Mouse (Mus musculus) induced T-regulatory cell, adult 2 months (primary cell): Measurements from ENCODE around the gene Cacnb1.

Experiments used
- DNase-seq: peaks from one replicate; pipeline ENCODE4 v3.0.0-alpha.2; 2012; ENCODE audit warnings: low read depth

Cacnb1 gene

DNA sequence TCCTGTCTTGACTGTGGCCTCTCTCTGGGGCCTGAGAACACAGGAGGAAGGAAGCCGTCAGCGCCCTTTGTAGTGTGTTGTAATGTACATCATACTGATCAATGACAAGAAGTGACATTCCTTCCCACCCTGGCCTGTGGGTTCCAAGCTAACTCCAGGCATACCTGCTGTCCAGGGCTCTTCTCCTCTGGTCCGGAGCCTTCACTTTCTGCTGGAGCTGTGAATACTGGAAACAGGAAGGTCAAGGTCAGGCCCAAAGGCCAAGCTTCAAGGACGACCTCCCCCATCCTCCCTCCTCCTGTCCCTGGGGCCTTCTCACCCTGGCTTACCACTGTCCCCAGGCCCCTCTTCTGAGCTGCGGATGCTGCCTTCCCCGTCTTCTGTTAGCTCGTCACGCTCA is 18.1 kb upstream of the Cacnb1 start:
- no peak for DNase-seq

DNA sequence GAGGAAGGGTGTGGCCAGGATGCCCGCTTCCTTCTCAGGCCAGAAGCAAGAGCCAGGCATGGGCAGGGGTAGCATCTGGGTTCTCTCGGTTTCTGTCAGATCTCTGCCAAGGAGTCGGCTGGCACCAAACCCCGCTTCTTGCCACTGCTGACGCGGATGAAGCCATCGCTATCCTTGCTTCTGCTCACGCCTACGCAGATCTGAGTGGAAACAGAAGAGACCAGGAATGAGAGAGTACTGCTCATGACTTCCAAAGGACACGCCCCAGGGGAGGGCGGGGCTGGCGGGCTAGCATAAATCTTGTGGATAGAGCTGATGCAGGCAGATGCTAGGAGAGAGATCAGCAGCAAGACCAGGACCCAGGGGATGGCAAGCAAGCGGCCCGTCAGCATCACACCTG is 15.0 kb upstream of the Cacnb1 start:
- no peak for DNase-seq

DNA sequence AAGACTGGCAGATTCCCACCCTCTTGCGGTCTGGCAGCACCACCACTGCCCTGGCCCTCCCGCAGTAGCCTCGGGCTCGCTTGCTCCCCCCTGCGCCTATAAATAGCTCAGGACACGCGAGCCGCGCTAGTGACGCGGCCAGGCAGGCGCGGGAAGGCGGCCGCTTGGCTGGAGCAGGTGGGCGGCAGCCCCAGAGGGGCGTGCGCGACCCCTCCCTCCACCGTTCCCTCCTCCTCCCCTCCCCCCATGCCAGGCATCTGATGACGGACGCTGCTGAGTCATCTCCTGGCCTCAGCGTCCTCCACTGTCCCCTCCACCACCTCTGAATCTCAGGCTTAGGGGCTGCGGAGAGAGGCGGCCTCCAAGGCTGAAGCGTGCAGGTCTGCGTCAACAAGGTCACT is 13.1 kb upstream of the Cacnb1 start:
- peak; percentile 39 for DNase-seq

DNA sequence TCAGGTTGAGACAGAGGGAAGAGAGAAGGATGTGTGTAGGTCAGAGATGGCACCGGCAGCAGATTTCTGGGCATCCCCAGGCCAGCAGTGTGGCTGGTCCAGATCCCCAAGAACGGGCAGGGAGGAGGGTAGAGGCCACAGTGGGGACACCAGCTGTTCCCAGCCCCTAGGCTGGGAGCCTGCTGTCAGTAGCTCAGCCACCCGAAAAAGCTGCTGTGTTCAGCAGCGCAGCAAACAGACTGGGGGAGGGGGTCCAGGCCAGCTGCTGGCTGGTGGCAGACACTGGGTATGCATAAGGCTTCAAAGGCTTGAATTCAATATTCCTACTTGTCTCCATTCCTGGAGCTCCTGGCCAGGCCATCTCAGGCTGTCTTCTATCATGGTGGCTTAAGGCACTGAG is 12.0 kb upstream of the Cacnb1 start:
- DNase-seq = no peak

DNA sequence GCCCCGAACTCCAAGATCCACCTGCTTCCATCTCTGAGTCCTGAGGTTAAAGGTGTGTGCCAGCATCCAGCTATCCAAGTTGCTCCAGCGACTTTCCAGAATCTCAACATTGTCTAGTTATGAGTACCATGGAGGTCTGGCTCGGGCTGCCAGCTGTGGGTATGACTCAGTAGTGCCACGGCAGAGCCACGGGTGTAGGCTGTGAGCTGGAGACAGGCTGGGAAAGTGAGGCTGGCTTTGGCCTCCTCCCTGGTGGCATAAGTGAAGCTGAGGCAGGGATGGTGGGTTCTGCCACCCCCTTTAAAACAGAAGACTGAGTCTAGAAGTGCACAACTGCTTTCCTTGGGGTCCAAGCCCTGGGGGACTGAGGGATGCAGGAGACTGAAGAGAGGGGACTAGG is 11.2 kb upstream of the Cacnb1 start:
- DNase-seq = no peak

DNA sequence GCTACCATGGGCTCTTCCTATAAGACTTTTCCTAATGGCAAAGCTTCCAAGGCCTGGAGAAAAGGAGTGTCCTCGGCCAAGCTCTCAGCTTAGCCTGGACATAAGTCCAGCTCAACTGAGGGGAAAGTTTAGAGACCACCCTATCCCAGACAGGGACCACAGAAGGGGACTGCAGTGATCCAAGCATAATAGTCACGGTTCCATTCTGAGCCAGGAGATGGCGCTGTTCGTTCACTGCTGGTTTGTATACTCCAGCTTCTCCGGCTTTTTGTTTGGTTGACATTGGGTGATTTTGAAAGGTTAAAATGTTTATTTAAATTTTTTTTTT is 8.6 kb upstream of the Cacnb1 start:
- DNase-seq = peak; percentile 91

DNA sequence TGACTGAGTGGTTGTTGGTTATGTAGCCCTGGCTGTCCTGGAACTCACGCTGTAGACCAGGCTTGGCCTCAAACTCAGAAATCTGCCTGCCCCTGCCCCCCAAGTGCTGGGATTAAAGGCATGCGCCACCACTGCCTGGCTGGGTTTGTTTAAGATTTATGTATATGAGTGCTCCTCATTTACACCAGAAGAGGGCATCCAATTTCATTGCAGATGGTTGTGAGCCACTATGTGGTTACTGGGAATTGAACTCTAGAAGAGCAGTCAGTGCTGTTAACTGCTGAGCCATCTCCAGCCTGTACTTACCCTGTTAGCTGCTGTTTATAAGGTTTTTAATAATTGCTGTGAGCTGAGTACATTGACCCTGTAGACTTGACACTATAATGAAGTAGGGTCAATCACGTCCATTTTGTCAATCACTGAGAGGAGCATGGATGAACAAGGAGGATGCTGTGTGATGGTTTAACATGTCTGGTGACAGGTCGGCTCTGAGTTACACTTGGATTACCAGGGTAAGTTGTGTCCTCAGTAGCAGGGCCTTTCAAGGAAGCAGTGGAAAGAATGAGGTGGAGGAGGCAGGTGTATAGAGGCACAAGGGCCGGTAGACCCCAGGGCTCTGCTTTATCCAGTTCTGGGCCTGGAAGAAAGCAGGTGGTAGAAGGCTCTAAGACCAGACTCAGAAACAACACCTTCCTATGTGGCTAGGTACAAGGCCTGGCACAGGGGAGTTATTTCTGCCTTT is 8.0 kb upstream of the Cacnb1 start:
- peak; percentile 46 for DNase-seq

DNA sequence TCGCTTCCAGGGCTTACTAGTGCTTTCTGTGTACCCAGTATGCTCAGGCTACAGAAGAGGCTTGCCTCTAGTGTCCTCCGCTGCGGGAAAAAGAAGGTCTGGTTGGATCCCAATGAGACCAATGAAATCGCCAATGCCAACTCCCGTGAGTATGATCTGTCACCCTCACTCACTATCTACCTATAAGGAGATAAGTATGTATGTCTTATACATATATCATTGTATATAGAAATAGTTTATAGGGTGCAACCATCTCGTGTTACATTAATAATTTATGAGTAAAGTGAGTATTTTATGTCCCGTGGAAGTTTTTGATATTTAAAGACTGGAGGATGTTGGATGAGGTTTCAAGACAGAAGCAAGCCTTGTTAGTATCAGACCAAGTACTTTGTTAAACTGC is 5.0 kb upstream of the Cacnb1 start:
- no peak for DNase-seq

DNA sequence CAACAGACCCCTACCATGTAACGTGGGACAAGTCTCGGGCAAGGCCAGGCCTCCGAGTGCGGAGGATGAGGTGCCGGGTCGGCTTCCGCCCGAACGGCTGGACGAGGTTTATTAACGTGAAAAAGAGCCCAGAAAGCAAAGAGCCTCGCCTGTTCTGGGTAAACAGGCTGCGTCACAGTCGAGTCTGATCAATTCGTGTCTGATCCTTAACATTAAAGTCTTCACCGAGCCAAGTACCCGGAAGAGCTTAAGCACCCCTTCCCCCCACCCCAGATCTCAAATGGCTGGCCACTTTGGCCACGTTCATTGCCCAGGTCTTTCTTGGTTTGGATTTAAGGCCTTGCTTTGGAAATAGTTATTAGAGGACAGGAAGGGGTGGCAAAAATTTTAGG is 4.5 kb upstream of the Cacnb1 start:
- no peak for DNase-seq

DNA sequence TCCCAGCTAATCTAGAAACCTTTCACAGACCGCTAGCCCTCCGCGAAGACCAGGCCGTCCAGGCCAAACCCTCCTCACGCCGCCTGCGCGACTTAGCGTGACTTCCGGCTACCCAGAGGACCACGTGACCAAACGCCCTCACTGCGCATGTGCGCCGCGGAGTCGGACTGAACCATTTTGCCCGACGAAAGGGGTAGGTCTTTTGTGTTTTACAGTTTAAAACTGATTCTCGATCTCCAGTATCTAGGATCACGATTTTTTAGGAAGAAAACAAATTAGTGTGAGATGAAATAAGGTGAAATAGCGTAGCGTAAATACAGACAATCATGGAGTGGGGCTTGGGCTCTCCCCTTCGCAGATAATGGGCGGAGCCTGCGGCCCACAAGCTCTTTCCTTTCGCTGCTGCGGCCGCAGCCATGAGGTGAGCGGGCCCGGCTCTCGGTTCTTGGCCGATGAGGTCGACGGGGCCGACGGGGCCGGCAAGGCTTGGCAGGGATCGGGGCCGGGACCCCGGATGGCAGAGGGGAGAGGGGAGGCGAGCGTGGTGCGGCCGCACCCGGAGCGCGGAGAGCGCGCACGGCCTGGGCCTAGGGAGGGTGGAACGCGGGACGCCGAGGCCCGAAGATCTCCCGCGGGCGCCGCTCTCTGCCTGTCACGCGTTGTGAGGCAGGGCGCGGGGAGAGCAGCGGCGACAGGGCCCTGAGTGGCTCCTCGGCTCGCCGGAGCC is 3.9 kb upstream of the Cacnb1 start, which contains the start of gene Rpl19:
Gene Rpl19, plus strand, starts transcription at position 141 of the 727 bp plus-strand sequence.
- peak; percentile 95 for DNase-seq

DNA sequence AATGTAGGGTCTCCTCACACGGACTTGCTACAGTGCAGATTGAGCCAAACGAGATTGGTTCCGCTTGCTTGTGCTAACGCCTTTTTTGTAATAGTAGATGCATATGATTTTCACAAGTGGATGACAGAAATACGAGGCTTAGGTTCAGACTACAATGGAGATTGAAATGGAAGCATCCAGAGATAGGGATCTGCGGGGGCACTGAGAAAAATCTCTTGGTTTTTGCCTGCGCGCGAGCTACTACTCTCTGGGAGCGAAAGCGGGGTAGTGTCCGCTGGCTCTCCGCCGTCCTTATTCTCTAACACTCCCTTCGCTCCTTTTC is 3.4 kb upstream of the Cacnb1 start:
- DNase-seq = no peak

DNA sequence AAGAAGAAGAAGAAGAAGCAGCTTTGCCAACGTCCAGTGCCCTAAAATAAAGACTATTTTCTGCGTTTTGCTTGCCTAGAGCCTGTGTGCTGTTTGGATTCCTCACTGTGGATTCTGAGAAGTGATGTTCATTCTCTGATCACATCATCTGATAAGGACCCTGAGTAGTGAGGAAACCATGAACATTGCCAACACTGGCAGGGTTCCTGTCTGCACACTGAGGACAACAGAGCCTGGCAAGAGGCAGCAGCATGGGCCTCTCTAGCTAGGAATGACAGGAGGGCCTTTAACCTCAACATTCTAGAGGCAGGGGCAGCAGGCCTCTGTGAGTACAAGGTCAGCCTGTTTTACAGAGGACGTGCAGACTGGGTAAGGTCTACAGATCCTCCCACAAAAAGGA is 1.7 kb upstream of the Cacnb1 start:
- DNase-seq = no peak

DNA sequence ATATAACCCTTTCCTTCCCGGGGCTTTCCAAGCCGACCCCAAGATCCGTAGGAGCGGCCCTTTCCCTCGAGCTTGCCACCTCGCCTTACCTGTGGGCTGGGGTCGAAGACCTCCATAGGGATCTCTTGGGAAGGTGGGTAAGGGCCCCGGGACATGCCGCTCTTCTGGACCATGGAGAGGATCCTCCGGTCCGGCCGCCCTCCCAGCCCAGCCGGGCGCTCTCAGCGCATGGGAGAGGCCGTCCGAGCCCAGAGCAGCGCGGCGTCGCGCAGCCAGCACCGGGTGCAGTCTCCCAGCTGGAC is 630 bp downstream of the Cacnb1 start:
- DNase-seq = no peak

DNA sequence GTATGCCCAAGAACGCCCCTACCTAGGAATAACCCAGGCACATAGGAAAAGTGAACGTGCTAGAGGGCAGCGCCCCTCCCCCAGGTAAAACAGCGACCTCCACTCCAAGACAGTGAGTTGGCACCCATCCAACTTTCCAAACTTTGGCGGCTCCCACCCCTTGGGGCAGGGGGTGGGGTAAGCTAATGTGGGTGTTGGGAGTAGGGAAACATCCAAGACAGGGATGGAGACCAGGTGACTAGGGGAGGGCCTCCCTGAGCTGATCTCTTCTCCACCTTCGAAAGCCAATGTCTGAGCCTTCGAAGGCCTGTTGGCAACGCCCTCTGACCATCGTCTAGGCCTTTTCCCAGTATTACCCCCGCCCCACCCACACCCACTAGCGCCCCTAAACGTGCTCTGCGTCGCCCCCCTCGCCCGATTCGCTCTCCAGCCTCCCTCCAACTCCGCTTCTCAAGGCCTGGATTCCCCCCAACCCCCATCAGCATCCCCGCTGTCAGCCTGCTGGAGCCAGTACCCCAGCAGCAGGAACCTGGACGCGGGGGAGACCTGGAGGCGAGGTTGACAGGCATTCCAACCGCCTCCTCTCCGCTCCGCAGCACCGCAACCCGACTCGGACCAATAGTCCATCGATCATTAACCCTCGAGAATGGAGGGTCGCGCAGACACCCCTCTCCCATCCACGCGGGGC is 1.1 kb downstream of the Cacnb1 start:
- DNase-seq = peak; percentile 48

DNA sequence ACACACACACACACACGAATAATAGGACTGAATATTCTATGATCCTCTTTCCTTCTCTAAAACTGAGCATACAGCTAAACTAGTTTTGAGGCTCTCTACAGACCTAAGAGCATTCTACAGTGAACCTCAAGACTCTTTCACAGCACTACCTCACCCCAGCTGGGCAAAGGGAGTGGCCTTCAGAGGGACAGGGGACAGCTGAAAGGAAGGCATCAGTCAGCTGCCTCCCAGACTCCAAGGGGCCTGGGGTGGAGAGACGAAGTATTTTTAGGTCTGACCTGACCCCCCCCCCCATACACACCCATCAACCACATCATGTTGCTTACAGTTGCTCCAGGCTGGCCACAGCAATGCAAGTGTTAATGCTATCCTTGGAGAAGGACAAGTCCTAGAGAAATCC is 1.7 kb downstream of the Cacnb1 start:
- DNase-seq = no peak

DNA sequence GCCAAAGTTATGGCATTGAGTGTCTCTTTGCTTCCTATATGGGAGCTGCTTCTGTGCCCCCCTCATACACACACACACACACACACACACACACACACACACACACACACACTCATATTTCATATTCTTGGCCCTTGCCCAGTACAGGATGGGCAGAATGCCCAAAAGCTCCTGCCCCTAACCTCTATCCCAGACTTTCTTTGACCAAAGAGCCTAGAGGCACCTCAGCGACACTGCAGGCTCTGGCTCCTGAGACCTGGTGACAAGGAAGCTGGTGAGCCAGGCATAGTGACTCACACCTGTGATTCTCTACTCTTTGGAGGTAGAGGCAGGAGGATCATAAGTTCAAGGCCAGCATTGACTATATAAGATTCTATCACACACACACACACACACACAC is 2.1 kb downstream of the Cacnb1 start:
- DNase-seq = peak; percentile 50

DNA sequence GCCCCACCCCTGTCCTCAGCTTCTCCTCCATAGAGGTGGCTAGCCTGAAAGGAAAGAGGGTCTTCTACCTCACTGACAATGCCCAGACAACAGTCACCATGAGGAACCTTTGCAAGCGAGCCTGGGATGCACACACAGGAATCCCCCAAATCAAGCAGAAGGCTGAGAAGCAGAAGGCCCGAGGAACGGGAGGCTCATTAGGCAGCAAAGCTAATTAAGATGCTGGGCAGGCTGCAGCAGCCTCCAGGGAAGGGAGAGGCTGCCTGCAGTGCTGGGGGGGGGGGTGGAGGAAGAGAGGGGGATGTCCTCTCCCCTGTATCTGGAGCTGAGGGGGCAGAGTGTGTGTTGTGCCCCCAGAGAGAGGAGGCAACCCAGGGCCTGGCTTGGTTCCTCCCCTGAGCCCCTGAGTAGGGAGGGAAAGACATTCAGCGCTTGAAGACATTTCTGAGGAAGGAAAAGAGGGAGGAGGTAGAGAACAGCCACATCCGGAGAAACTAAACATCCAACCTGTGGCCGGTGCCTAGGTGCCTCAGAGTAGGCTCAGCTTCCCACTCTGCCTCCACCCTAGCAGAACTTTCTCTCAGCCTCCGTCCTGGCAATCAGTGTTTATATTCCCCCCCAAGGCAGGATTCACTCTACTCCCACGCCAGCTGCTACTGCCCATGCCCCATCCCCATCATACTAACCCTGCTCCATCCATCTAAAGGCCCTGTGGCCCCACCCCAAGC is 2.8 kb downstream of the Cacnb1 start:
- peak; percentile 73 for DNase-seq

DNA sequence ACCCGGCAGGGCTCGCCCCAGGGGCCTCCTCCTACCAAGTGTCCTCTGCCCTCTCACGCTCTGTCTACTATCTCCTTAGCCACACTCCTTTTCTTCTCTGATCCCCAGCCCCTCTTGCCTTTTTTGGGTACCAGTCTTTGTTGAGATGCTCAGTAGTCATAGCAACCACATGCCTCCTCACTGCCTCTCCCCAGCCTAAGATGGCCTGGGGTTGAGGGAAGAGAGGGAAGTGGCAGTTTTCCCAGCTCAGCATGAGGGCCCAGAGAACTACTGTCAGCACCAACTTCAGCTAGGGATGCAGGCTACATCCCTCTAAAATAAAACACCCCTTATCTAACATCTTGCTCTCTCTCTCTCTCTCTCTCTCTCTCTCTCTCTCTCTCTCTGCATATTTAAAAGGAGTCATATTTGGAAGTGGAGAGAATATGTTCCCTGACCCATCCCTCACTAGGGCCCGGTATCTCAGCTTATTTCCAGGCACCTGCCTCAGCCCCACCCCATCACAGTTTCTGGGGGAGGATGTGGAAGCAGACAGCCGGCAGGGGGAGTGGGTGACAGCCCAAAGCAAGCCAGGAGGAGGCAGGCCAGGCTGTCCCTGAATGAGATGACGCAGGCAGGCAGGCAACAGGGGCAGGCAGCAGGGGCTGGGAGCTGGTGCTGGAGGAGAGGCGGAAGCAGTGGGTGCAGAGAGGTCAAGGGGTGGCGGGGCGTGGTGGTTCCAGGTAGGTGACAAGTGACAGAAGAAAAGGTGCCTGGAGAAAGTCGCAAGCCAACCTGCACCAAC is 3.8 kb downstream of the Cacnb1 start:
- peak; percentile 83 for DNase-seq

DNA sequence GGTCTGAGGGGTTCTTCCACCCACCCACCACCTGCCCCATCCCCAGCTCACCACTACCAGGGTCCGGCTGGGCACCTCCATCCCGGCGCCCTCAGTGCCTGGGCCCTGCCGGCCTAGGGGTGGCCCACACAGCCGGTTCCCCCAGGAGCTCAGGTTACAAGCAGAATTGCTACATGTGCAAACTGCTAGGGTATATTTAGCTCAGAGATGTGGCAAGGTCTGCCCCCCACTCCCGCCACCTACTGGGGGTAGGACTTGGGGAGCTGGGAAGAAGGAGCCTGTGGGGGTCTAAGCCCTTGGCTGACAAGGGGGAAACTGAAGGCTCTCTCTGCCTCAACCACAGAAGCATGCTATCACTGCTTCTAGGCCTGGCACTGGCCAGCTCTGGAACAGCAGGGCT is 4.6 kb downstream of the Cacnb1 start:
- no peak for DNase-seq

DNA sequence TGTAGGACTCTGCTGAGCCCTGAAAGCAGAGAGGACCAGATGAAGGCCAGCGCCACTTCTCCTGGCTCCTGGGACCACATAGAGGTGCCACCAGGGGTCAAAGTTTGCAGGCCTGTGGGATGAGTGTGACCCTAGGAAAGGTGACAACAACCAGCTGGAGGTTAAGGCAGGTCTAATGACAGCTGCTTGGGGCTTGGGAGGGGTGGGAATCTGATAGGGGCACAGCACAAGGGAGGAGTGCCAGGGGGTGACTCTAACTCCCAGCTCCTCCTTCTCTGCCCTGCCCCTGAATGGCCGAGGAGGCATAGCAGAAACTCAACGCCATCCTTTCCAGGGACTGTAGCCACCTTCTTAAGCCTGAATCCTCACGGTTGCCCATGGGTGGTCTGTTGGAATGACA is 6.0 kb downstream of the Cacnb1 start:
- DNase-seq = no peak

DNA sequence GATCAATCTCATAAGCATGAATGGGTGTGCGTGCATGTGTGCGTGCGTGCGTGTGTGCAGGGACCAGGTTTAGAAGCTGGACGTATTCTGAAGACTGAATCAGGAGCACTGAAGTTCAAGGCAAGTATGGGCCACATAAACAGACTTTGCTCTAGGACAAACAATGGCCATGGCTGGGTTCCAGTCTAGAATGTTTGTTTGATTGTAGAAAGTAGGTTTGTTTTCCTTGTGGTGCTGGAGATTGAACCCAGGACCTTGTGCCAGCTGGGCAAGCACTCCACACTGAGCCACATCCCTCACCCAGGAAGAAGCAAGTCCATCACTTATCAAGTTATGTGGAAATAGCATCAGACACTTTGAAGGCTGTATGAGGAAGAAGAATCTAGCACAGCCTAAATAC is 6.7 kb downstream of the Cacnb1 start:
- no peak for DNase-seq

DNA sequence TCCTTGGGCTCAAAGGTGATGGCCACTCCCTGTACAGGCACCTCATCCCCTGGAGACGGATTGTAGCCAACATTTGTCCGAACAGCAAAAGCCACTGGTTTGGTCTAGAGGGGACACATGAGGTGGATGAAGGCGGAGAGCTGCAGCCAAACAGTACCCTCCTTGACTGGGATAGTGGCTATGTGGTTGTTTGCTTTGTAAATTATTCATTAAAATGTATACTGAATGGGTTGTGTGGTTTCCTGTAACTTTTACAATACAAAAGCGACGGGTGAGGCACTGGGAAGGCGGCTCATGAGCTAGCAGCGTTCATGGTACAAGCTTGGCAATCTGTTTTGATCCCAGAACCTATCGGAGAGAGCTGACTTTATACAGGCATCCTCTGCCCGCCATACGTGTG is 10.0 kb downstream of the Cacnb1 start:
- no peak for DNase-seq
